Mouse (Mus musculus) limb, embryonic 13.5 days (tissue): ENCODE measurements around the gene Efna4. TPM values are rescaled to one million over a fixed set of nuclear protein-coding genes. Genes with fewer than 3 reads are reported as not detected.

Experiments
- ATAC-seq: fragments of 200-750 bp; cut with Nextera tagmentation; 2 replicates; pipeline ENCODE4 v1.8.0; 2017; ENCODE audit warnings: low read depth, moderate number of reproducible peaks, moderate TSS enrichment; ENCODE audit not compliant: low FRiP score
- H3K27ac ChIP-seq: fragments of 300-500 bp; sonication (generic); 2 replicates; pipeline ENCODE4 v1.5.1; 2015; ENCODE audit warnings: inconsistent platforms, mild to moderate bottlenecking, moderate library complexity
- H3K27me3 ChIP-seq: fragments of 300-500 bp; sonication (generic); 2 replicates; pipeline ENCODE4 v1.6.1; 2015; ENCODE audit warnings: mild to moderate bottlenecking, inconsistent platforms
- H3K36me3 ChIP-seq: fragments of 300-500 bp; sonication (generic); 2 replicates; pipeline ENCODE4 v1.6.1; 2015; ENCODE audit warnings: inconsistent platforms, mild to moderate bottlenecking, moderate library complexity
- H3K4me1 ChIP-seq: fragments of 300-500 bp; sonication (generic); 2 replicates; pipeline ENCODE4 v1.6.1; 2015; ENCODE audit warnings: inconsistent platforms
- H3K4me2 ChIP-seq: fragments of 300-500 bp; sonication (generic); replicated peaks from 2 replicates; pipeline ENCODE4 v1.6.1; 2015; ENCODE audit warnings: inconsistent platforms, mild to moderate bottlenecking, moderate library complexity
- H3K4me3 ChIP-seq: fragments of 300-500 bp; sonication (generic); 2 replicates; pipeline ENCODE4 v1.5.1; 2015; ENCODE audit warnings: moderate library complexity, mild to moderate bottlenecking, inconsistent platforms
- H3K9ac ChIP-seq: fragments of 300-500 bp; sonication (generic); 2 replicates; pipeline ENCODE4 v1.6.1; 2015; ENCODE audit warnings: mild to moderate bottlenecking, inconsistent platforms
- H3K9me3 ChIP-seq: fragments of 300-500 bp; sonication (generic); 2 replicates; pipeline ENCODE4 v1.6.1; 2016; ENCODE audit warnings: inconsistent platforms
- WGBS: fragments of 180-500 bp; shearing (Covaris S2); methylation state at CpG from one replicate; pipeline ENCODE4 v1.1.7; 2015; 5-methylcytosine and 5-hydroxymethylcytosine counted together
- polyA plus RNA-seq: library from polyadenylated mRNA; unstranded; fragments of >200 nt; fragmentation: Nextera tagmentation; extraction: Ambion mirVana; gene quantifications from 2 replicates; pipeline ENCODE4 v1.2.1, GENCODE M21; 2015

Gene Efna4
- polyA plus RNA-seq, 1 experiment from 2014 or later, result 49.0 TPM

- no peak overlapping the region for H3K9ac ChIP-seq
- H3K9me3 ChIP-seq, result no peaks in the 10 kb centered on the region
- ATAC-seq, result no peak
- H3K4me1 ChIP-seq, result peaks cover 31% of the 10 kb centered on the region
- no peak overlapping the region for H3K27ac ChIP-seq
- no peak overlapping the region for H3K4me3 ChIP-seq
- 80% methylated on average over 8 of the region's 8 CpGs for WGBS
- H3K4me2 ChIP-seq, result no peak overlapping the region
- no peaks in the 10 kb centered on the region for H3K27me3 ChIP-seq
- H3K36me3 ChIP-seq, result no peaks in the 10 kb centered on the region
Measured at GRCm38 (mm10) chr3:89295685-89296230, 42.1 kb downstream of the Efna4 start.

GRCm38 (mm10) chr3:89294195-89294594 lies 43.6 kb downstream of the Efna4 start:
- Histone ChIP-seq H3K27ac (no peak overlapping the region), H3K4me3 (no peak overlapping the region), H3K9ac (no peak overlapping the region), H3K4me2 (no peak overlapping the region), H3K36me3 (no peaks in the 10 kb centered on the region), H3K9me3 (no peaks in the 10 kb centered on the region), H3K4me1 (peaks cover 23% of the 10 kb centered on the region), H3K27me3 (no peaks in the 10 kb centered on the region)
- 74% methylated on average over 5 of the region's 5 CpGs for WGBS
- no peak for ATAC-seq

GRCm38 (mm10) chr3:89293247-89293918 lies 44.4 kb downstream of the Efna4 start:
- no peaks in the 10 kb centered on the region for H3K9me3 ChIP-seq
- H3K9ac ChIP-seq, result no peak overlapping the region
- H3K36me3 ChIP-seq, result no peaks in the 10 kb centered on the region
- H3K4me3 ChIP-seq, result no peak overlapping the region
- H3K4me2 ChIP-seq, result no peak overlapping the region
- 90% methylated on average over 11 of the region's 11 CpGs for WGBS
- H3K4me1 ChIP-seq, result peaks cover 26% of the 10 kb centered on the region
- ATAC-seq, result no peak
- no peak overlapping the region for H3K27ac ChIP-seq
- H3K27me3 ChIP-seq, result no peaks in the 10 kb centered on the region

- Histone ChIP-seq H3K9me3 (no peaks in the 10 kb centered on the region), H3K4me3 (no peak overlapping the region), H3K4me1 (peaks cover 34% of the 10 kb centered on the region), H3K9ac (no peak overlapping the region), H3K36me3 (no peaks in the 10 kb centered on the region), H3K27me3 (no peaks in the 10 kb centered on the region), H3K4me2 (no peak overlapping the region), H3K27ac (no peak overlapping the region; the same call in 1 of the 2 replicates)
- 0 out of 2 replicates have a peak, but pooled peaks have one; percentile 37 for ATAC-seq
- WGBS, result 49% methylated on average over 5 of the region's 5 CpGs
Measured at GRCm38 (mm10) chr3:89292303-89292702, 45.5 kb downstream of the Efna4 start.

GRCm38 (mm10) chr3:89291874-89292273 lies 46.0 kb downstream of the Efna4 start:
- no peak for ATAC-seq
- Histone ChIP-seq H3K27me3 (no peaks in the 10 kb centered on the region), H3K9me3 (no peaks in the 10 kb centered on the region), H3K4me2 (no peak overlapping the region), H3K9ac (no peak overlapping the region), H3K36me3 (no peaks in the 10 kb centered on the region), H3K27ac (no peak overlapping the region; the same call in 1 of the 2 replicates), H3K4me3 (no peak overlapping the region), H3K4me1 (peaks cover 34% of the 10 kb centered on the region)
- WGBS, result 65% methylated on average over 10 of the region's 10 CpGs

- 50% methylated on average over 7 of the region's 7 CpGs for WGBS
- Histone ChIP-seq H3K36me3 (no peaks in the 10 kb centered on the region), H3K9ac (no peak overlapping the region), H3K27ac (no peak overlapping the region), H3K9me3 (no peaks in the 10 kb centered on the region), H3K4me3 (no peak overlapping the region), H3K4me1 (peaks cover 38% of the 10 kb centered on the region), H3K27me3 (no peaks in the 10 kb centered on the region), H3K4me2 (no peak overlapping the region)
- ATAC-seq, result no peak
Measured at GRCm38 (mm10) chr3:89288503-89288928, 49.3 kb downstream of the Efna4 start.

- H3K9ac ChIP-seq, result 0 out of 2 replicates have a peak overlapping the region, but pooled peaks have one; percentile 36
- no peaks in the 10 kb centered on the region for H3K9me3 ChIP-seq
- no peak for ATAC-seq
- H3K27me3 ChIP-seq, result no peaks in the 10 kb centered on the region
- no peaks in the 10 kb centered on the region for H3K36me3 ChIP-seq
- H3K4me2 ChIP-seq, result no peak overlapping the region
- no peak overlapping the region for H3K27ac ChIP-seq
- H3K4me1 ChIP-seq, result peaks cover 36% of the 10 kb centered on the region
- no peak overlapping the region for H3K4me3 ChIP-seq
- 55% methylated on average over 5 of the region's 5 CpGs for WGBS
Measured at GRCm38 (mm10) chr3:89287286-89287685, 50.5 kb downstream of the Efna4 start.

- Histone ChIP-seq H3K9ac (no peak overlapping the region), H3K4me3 (no peak overlapping the region), H3K27me3 (peaks cover 7% of the 10 kb centered on the region; the same call in 1 of the 2 replicates), H3K4me1 (peaks cover 31% of the 10 kb centered on the region), H3K36me3 (no peaks in the 10 kb centered on the region), H3K4me2 (no peak overlapping the region), H3K9me3 (no peaks in the 10 kb centered on the region), H3K27ac (no peak overlapping the region)
- ATAC-seq, result no peak
- WGBS, result 49% methylated on average over 2 of the region's 2 CpGs
Measured at GRCm38 (mm10) chr3:89285526-89285925, 52.3 kb downstream of the Efna4 start.

- H3K27me3 ChIP-seq, result peaks cover 12% of the 10 kb centered on the region; the same call in 1 of the 2 replicates
- ATAC-seq, result no peak
- H3K4me3 ChIP-seq, result no peak overlapping the region
- no peak overlapping the region for H3K27ac ChIP-seq
- no peak overlapping the region for H3K4me2 ChIP-seq
- H3K36me3 ChIP-seq, result no peaks in the 10 kb centered on the region
- H3K9ac ChIP-seq, result no peak overlapping the region
- 81% methylated on average over 3 of the region's 3 CpGs for WGBS
- no peaks in the 10 kb centered on the region for H3K9me3 ChIP-seq
- peaks cover 37% of the 10 kb centered on the region for H3K4me1 ChIP-seq
Measured at GRCm38 (mm10) chr3:89284261-89284660, 53.6 kb downstream of the Efna4 start.

Other genes starting within 250 kb of the Efna4 start
- 30.9 and 32.7 TPM in 2 replicates for gene Rusc1, start 244.7 kb downstream of the Efna4 start, polyA plus RNA-seq
- not detected in 2 replicates for gene Gm43738, start 236.9 kb downstream of the Efna4 start, polyA plus RNA-seq
- 194 and 207 TPM in 2 replicates for gene Fdps, start 236.1 kb downstream of the Efna4 start, polyA plus RNA-seq
- 0.33 and 0.68 TPM in 2 replicates for gene Pklr, start 201.9 kb downstream of the Efna4 start, polyA plus RNA-seq
- 2.0 and 3.0 TPM in 2 replicates for gene Hcn3, start 177.8 kb downstream of the Efna4 start, polyA plus RNA-seq
- gene Clk2, start 173.2 kb downstream of the Efna4 start, polyA plus RNA-seq, result 32.3 and 36.6 TPM in 2 replicates
- gene Scamp3, start 160.6 kb downstream of the Efna4 start, polyA plus RNA-seq, result 115 and 119 TPM in 2 replicates
- gene Fam189b, start 154.9 kb downstream of the Efna4 start, polyA plus RNA-seq, result 34.0 and 35.2 TPM in 2 replicates
- 35.6 and 40.2 TPM in 2 replicates for gene Gba, start 135.1 kb downstream of the Efna4 start, polyA plus RNA-seq
- gene Thbs3, start 122.8 kb downstream of the Efna4 start, polyA plus RNA-seq, result 63.7 and 69.8 TPM in 2 replicates
- gene Mtx1, start 110.9 kb downstream of the Efna4 start, polyA plus RNA-seq, result 202 and 205 TPM in 2 replicates
- 0.64 and 1.1 TPM in 2 replicates for gene Muc1, start 109.0 kb downstream of the Efna4 start, polyA plus RNA-seq
- 332 and 333 TPM in 2 replicates for gene Krtcap2, start 92.1 kb downstream of the Efna4 start, polyA plus RNA-seq
- gene Trim46, start 91.7 kb downstream of the Efna4 start, polyA plus RNA-seq, result 6.1 and 6.8 TPM in 2 replicates
- gene Dpm3, start 78.7 kb downstream of the Efna4 start, polyA plus RNA-seq, result 120 and 126 TPM in 2 replicates
- 85.5 and 88.8 TPM in 2 replicates for gene Slc50a1, start 67.5 kb downstream of the Efna4 start, polyA plus RNA-seq
- 44.0 and 46.2 TPM in 2 replicates for gene Efna1, start 56.9 kb downstream of the Efna4 start, polyA plus RNA-seq
- 27.4 and 30.6 TPM in 2 replicates for gene Efna3, start 15.1 kb downstream of the Efna4 start, polyA plus RNA-seq
- gene Adam15, start 12.0 kb upstream of the Efna4 start, polyA plus RNA-seq, result 50.3 and 52.2 TPM in 2 replicates
- 0.27 and 0.34 TPM in 2 replicates for gene Dcst2, start 23.9 kb upstream of the Efna4 start, polyA plus RNA-seq
- 0.38 and 0.51 TPM in 2 replicates for gene Dcst1, start 27.2 kb upstream of the Efna4 start, polyA plus RNA-seq
- 1.1 and 2.0 TPM in 2 replicates for gene Zbtb7b, start 56.7 kb upstream of the Efna4 start, polyA plus RNA-seq
- not detected in 2 replicates for gene Lenep, start 64.8 kb upstream of the Efna4 start, polyA plus RNA-seq
- gene Flad1, start 73.8 kb upstream of the Efna4 start, polyA plus RNA-seq, result 27.1 and 28.2 TPM in 2 replicates
- gene Cks1b, start 80.4 kb upstream of the Efna4 start, polyA plus RNA-seq, result 508 and 542 TPM in 2 replicates
- gene Shc1, start 80.4 kb upstream of the Efna4 start, polyA plus RNA-seq, result 102 and 108 TPM in 2 replicates
- gene Pygo2, start 92.2 kb upstream of the Efna4 start, polyA plus RNA-seq, result 49.7 and 50.3 TPM in 2 replicates
- 34.1 and 35.2 TPM in 2 replicates for gene Pbxip1, start 98.7 kb upstream of the Efna4 start, polyA plus RNA-seq
- gene Pmvk, start 116.5 kb upstream of the Efna4 start, polyA plus RNA-seq, result 59.9 and 60.4 TPM in 2 replicates
- 3.5 and 3.6 TPM in 2 replicates for gene Kcnn3, start 182.1 kb upstream of the Efna4 start, polyA plus RNA-seq